Mouse (Mus musculus): ENCODE measurements at regions not wholly inside any gene's neighbourhood (a gene's known extent, or its start where the extent isn't known, plus 50 kb on each side); places are given as distances from the start of the nearest gene placed in this dataset.

- no peak for DNase-seq (ENCODE audit: low read depth, low spot score)
These were observed 98.8 kb downstream of the Efnb2 start for GRCm38 (mm10) chr8:8562268-8562667.

DNA sequence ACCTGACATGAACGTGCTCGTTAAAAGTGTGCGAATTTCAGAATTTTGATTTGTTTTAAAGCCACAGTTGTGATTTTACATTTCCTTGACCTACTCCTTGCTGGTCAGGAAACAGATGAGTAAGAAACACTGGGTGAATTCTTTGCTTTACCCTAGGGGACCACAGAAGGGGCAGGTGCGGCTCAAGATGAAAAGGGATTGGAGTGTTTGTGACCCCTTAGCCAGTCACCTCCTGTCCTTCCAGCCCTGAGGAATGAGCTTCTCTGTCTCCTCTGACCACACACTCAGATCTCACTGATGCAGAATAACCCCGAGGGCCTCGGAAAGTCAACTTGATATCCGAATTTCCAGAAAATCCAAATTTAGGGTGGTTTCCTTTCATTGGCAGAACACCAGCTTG lies 103.0 kb downstream of the Efnb2 start:
- no peak for DNase-seq (ENCODE audit: low read depth, low spot score)

GRCm38 (mm10) chr8:8556152-8556551 lies 104.9 kb downstream of the Efnb2 start:
- DNase-seq (ENCODE audit: low read depth, low spot score) = no peak

GRCm38 (mm10) chr8:8554691-8555090 lies 106.4 kb downstream of the Efnb2 start:
- no peak for DNase-seq (ENCODE audit: low read depth, low spot score)

DNA sequence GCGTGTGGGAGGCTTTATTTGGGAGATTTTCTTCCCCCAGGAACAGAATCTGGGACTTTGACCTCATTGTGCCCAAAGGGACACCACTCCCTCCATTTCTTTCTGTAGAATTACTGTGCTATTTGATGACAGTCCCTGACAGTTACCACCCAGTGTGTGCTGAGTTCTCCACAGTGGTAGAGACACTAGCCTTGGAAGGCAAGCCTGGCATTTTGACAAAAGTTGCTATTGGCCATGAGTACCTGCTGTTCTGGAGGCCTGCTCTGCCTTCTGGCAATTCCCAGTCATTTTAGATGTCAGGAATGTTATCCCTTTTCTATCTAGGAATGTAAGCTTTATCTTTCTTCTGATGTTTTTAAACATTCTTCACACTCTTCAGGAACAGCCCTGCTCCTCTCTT lies 108.3 kb downstream of the Efnb2 start:
- DNase-seq (ENCODE audit: low read depth, low spot score) = no peak

DNA sequence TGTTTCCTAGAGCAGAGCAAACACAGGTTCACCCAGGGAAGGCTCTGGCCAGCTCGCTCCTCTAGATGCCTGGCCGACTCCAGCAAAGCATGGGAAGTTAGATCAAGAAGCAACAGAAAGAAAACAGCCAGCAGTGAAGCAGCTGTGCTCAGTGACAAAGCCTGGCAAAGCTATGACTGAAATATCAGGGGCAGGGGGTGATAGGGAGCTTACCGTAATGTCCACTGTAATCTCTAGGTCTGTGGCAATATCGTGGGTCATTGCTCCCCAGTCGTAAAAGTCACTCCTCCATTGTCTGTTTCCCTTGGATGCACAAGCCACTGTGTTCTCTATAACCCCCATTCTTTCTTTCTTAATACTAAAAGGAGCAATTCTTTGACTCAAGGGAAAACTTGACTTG lies 124.4 kb downstream of the Efnb2 start:
- no peak for DNase-seq (ENCODE audit: low read depth, low spot score)

GRCm38 (mm10) chr8:8534787-8535186 lies 126.3 kb downstream of the Efnb2 start:
- no peak for DNase-seq (ENCODE audit: low read depth, low spot score)

DNA sequence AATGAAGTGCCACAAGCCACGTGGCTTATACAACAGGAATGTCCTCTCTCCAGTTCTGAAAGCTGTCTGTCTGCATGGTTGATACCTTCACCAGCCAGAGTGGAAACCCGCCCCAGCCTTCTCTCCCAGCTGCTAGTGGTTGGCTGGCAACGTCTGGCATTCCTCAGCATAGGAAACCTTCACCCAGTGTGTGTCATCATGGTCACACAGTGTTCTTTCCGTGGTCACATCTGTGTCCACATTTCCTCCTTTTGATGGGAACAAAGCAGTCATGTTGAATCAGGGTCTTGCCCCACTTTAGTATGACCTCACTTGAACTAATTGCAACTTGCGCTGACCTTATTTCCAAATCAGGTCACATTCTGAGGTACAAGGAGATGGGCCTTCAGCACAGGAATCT lies 128.1 kb downstream of the Efnb2 start:
- no peak for DNase-seq (ENCODE audit: low read depth, low spot score)

- no peak for DNase-seq (ENCODE audit: low read depth, low spot score)
These were observed 130.5 kb downstream of the Efnb2 start for GRCm38 (mm10) chr8:8530540-8530939.

DNA sequence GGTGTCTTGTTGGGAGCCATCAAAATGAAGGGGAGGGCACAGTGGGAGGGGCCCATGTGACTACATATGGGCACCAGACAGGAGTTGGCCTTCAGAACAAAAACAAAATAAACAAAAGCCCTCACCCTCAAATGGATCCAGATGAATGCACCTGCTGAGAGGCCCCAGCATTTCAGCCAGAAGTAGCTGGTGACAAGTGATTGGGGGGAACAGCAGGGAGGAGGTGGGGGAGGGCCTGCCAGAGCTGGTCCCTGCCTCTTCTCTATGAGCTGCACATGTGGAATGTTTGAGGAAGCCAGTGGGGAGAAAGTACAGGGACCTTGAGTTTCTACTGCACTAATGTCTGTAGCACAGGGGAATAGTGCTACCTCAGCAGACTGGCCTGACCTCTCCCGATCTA lies 139.5 kb downstream of the Efnb2 start:
- DNase-seq (ENCODE audit: low read depth, low spot score) = peak; percentile 55

GRCm38 (mm10) chr8:8519772-8520191 lies 141.3 kb downstream of the Efnb2 start:
- no peak for DNase-seq (ENCODE audit: low read depth, low spot score)

DNA sequence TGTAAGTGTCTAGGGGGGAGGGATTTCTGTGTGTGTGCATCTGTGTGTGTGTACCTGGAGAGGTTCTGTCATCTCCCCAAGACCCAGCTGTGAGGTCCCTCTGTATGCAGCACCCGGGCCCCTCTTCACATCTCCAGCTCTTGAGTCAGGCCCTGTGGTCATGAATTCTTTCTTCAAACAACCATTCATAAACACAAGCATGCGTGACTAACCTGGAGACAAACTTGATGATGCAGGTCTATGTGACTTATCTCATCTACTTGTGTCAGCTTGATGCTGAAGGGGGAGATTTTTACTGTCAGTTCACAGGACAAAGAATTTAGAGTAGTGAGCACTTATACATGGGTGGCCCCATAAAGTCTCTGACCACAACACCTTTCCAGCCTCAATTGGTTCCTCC lies 143.4 kb downstream of the Efnb2 start:
- DNase-seq (ENCODE audit: low read depth, low spot score) = no peak

GRCm38 (mm10) chr8:8516272-8516671 lies 144.8 kb downstream of the Efnb2 start:
- DNase-seq (ENCODE audit: low read depth, low spot score) = no peak

DNA sequence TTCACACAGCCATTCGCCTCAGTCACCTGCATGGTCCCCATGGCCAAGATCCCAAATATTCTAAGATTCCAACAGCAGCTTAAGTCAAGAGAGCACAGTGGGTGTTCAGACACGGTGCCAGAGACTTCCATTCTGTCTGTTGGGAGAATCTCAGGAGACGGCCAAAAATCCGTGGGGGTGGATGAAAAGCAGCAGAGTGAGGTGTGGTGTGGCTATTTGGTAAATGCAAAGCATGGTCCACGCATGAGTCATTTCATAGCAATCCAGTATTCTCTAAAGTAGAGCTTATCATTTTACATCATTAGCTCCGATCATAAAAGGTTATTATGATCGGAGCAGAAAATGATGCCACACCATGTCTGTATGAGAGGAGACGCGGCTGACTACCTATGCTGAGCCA lies 161.1 kb downstream of the Efnb2 start:
- DNase-seq (ENCODE audit: low read depth, low spot score) = no peak

DNA sequence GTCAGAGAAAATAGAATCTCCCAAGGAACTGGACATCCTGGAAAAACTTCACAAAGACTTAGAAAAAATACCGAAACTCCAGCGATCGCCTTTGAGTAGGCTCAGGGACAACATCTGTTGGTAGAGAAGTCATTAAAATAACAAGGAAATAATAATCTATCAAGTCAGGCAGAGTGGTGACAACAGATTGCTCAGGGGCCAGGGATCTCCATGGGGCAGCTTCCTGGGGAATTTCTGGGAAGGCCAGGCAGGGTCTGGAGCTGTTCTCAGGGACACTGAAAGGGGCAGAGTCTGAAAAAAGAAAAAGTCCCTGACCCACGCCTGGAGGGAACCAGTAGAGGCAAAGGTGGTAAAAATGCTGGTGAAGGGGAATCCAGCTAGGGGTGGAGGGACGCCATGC lies 162.3 kb downstream of the Efnb2 start:
- DNase-seq (ENCODE audit: low read depth, low spot score) = no peak

DNA sequence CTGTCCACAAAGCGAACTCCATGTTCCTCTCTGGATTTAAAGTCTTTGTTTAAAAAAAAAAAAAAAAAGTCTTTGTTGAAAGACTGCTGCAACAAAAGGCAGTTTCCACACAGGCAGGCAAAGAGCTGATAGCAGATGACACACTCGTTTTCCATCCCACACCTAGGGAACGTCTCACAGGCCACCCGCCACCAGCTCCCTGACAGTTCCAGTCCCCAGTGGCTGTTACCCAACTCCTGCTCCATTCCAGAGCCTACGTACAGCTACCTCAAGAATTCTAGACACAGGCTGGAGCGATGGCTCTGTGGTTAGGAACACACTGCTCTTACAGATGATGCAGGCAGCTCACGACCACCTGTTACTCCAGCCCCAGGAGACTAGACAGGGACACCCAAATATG lies 165.6 kb downstream of the Efnb2 start:
- DNase-seq (ENCODE audit: low read depth, low spot score) = no peak

DNA sequence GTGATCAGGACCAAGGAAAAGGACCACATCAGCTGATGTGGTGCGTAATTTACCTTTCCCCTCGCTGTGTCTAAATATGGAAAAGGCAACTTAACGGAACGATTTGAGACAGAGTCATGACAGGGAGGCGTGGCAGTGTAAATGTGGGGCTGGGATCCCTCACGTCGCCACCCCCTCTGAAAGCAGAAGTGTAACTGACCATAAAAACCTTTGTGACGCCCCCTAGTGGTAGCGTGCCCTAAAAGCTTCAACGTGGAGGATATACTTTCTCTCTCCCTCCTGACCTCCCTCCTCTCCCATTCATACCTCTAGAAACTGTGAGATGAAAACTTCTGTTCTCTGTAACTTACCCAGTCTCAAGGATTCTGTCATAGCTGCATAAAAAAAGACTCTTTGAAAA lies 166.8 kb downstream of the Efnb2 start:
- no peak for DNase-seq (ENCODE audit: low read depth, low spot score)

DNA sequence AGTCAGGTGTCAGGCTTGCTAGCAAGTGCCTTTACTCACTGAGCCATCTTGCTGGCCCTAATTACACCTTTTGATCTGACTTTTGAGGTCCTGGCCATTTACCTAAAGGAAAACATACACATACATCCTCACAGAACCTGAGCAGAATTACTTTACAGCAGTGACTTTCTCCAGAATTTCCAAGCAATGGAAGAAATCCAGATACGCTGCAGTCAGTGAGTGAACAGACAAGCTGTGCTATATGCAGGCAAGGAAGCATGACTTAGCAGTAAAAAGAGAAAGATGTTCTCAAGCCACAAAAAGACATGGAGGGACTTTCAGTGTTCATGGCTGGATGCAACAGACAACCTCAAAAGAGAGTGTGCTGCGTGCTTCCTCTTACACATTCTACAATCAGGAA lies 169.1 kb downstream of the Efnb2 start:
- DNase-seq (ENCODE audit: low read depth, low spot score) = no peak

DNA sequence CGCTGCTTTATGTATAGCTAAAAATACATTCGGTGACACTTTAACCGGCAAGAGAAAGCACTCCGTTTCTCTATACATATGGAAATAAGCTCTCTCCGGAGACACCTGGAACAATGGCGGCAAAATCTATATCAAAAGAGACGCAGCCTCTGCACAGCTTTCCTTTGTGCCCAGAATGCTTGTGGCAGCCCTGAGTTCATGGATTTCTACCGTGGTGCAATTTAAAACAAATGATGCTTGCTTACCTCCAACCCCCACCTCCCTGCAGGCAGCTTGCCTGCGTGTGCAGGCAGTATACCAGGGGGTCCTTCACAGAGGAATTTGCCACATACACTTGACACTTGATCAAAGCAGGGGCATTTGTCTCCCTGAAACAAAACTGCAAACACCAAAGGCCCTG lies 171.3 kb downstream of the Efnb2 start:
- DNase-seq (ENCODE audit: low read depth, low spot score) = no peak

DNA sequence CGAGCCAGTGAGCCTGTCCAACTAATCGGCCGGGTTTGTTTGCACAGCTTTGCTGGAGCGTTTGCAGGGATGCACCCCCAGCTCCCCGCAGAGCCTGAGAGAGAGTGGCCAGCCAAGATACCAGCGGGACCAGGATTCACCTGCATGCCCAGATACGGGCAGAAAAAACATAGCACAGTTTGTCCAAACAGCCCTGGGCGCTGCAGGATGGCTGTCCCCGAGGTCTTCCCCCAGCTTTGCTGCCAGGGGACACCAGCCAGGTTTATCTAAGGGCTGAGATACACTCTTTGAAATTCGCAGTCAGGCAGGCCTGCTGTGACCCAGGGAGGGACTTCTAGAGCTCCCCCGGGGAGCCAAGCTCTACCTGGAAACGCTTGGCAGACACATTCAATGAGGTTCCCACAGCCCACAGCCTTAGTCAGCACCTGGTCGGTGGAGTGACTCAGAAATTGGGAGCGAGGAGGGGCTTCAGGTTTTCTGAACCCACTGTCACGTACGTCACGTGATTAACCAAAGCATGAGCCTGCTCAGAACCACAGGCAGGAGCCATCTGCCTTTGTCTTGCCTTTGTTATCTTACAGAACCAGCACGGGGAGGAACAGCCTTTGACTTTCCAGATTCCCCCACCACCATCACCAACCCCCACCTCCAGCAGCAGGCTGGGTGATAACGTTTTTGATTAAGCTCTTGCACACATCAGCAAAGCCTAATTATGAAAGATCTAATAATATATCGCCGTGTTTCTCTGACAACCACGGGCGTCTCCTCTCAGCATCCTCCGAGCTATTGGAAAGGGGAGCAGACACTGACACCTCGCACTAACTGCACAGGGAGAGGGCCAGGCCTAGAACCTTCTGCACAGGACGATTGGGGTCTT lies 172.1 kb downstream of the Efnb2 start:
- DNase-seq (ENCODE audit: low read depth, low spot score) = no peak

DNA sequence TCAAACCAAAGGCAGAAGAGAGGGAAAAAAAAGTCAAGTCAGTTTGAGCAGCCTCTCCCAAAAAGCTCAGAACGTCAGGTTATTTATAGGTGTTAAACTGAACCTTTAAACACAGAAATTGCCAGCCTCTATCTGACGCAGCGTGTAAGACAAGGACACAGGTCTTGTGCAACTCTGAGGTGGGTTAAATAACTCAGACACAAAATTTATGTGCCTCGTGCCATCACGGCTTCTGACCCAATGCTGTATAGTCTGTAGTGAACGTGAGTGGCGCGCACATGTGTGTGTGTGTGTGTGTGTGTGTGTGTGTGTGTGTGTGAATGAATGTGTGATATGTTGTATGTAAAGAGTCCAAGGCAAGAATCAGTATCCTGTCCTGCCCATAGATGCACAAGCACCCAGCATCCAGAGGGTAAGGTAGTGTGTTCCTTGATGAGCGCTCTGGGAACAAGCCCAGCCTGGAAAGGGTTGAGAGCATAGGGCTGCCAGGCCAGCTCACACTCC lies 172.8 kb downstream of the Efnb2 start:
- DNase-seq (ENCODE audit: low read depth, low spot score) = no peak

DNA sequence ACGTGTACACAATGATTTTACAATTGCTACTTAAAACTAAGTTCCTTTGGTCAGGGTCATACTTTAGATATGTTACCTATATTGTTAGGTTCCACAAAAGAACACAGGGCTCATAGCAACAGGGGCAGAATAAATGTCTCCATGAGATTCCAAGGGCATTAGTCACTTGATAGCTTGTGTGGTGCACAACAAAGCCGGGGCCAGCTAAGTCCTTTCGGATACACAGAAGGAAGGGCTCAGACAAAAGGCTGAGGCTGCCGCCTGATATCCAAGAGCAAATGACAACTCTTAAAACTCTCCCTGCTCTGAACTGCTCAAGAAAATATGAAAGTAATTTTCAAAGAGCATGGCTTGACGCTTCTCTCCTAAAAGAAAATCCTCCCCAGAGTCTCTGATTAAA lies 173.3 kb downstream of the Efnb2 start:
- DNase-seq (ENCODE audit: low read depth, low spot score) = peak; percentile 66

- no peak for DNase-seq (ENCODE audit: low read depth, low spot score)
These were observed 174.2 kb downstream of the Efnb2 start for GRCm38 (mm10) chr8:8486866-8487265.

DNA sequence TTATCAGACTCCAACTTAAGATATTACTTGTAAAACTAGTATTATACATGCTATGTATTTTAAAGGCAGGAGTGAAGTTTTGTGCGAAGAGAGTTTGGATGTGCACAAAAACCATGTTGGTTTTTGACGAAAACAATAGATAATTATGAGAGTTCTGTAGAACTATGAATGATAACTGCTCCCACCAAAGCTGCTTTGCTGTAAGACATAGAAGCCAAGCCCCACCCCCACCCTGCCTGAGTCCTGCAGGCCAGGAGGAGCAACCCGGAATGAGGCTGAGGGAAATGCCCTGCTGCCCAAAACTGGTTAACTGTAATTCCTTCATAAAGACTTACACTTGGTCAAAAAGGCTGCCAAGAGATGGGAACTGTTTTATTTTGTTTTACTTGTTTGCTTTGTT lies 175.8 kb downstream of the Efnb2 start:
- DNase-seq (ENCODE audit: low read depth, low spot score) = no peak
